Mouse (Mus musculus): ENCODE data around the gene Clk1.

DNA sequence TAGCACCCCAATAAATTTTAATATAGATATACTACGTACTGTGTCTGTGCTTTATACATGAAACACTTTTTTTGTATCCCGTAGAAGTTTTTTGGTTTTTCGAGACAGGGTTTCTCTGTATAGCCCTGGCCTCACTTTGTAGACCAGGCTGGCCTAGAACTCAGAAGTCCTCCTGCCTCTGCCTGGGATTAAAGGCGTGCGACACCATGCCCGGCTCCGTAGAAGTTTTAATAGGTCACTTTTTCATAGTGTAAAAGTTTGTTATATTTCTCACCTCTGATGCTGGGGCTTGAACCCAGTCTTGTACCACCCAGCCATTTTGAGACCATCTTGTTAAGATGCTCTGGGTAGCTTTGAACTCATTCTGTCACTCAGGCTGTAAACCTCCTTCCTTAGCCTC, 16.5 kb downstream of the Clk1 start:
- TF ChIP-seq POLR2A (IDR thresholded peaks at IDR 0.05; ENCODE audit: insufficient read depth, low read depth, low read length) (no peak), CTCF (IDR thresholded peaks at IDR 0.05; ENCODE audit: insufficient read depth, low read depth, low read length) (no peak)

All from olfactory bulb, adult 2 months (tissue).